Comparison of ENCODE assay signal across 9 mouse cellular contexts in genomic region chr9:122014241-122014667, GRCm38 (mm10). TPM values are rescaled to one million over a fixed set of nuclear protein-coding genes. Genes with fewer than 3 reads are reported as not detected.
DNase-seq lines count a peak whose midpoint lies in the region; ATAC-seq and TF ChIP-seq lines count a peak whose summit lies in the region.
"Had no signal": no experiment of that assay in that cellular context is flagged by ENCODE, and none has a peak within 500 bp of the region (broad histone marks: within the 10 kb centered on the region; RNA-seq: fewer than 3 reads in every experiment).

No protein-coding gene starts in this region.

- TF ChIP-seq CTCF in G1E (IDR thresholded peaks at IDR 0.05; ENCODE audit: low read depth, low read length), result peak; percentile 88
- TF ChIP-seq CTCF in layer of hippocampus, adult 2 months (conservative IDR thresholded peaks at IDR 0.05), result peak; percentile 90

- H3K27me3 ChIP-seq in G1E (ENCODE audit: insufficient read depth, low read length), result peaks cover 7% of the 10 kb centered on the region; the same call in 1 of the 2 replicates
- H3K27me3 ChIP-seq in embryonic facial prominence, embryonic 11.5 days (ENCODE audit: control insufficient read depth, insufficient read depth, low read length), result no peaks in the 10 kb centered on the region

- H3K4me3 ChIP-seq in G1E (ENCODE audit: low read depth, low read length), result no peak overlapping the region
- no peak overlapping the region for H3K4me3 ChIP-seq in embryonic facial prominence, embryonic 11.5 days (ENCODE audit: low read depth, low read length)
- H3K4me3 ChIP-seq in layer of hippocampus, adult 2 months, result no peak overlapping the region

- H3K27ac ChIP-seq in embryonic facial prominence, embryonic 11.5 days (replicated peaks; ENCODE audit: low read depth, low read length), result no peak overlapping the region
- H3K27ac ChIP-seq in layer of hippocampus, adult 2 months, result no peak overlapping the region
- H3K27ac ChIP-seq: macrophage had no signal

- no peak overlapping the region for H3K4me2 ChIP-seq in embryonic facial prominence, embryonic 11.5 days (ENCODE audit: low read depth, low read length)

- peak; percentile 21 for DNase-seq in G1E (ENCODE audit: low spot score)
- DNase-seq in adrenal gland, postnatal 36 days, result peak; percentile 83 to 88
- DNase-seq in embryonic facial prominence, embryonic 11.5 days (ENCODE audit: low spot score), result peak; percentile 84
- DNase-seq in heart, postnatal 14 days, result peak; percentile 80 to 88
- DNase-seq in layer of hippocampus, adult 2 months (ENCODE audit: low spot score in 2 of 2), result peak; percentile 42 to 86
- DNase-seq in lung, postnatal 14 days, result peak; percentile 86
- DNase-seq in right cerebral cortex, postnatal 10 days (ENCODE audit: low spot score in 2 of 2), result peak; percentile 82 to 88
- peak; percentile 72 for DNase-seq in urinary bladder, postnatal 25 days (ENCODE audit: low spot score)

- ATAC-seq in G1E (ENCODE audit: extremely low read depth, insufficient number of reproducible peaks, low FRiP score, poor library complexity, severe bottlenecking), result peak; percentile 34; the same call in 1 of the 2 replicates
- no peak for ATAC-seq in embryonic facial prominence, embryonic 11.5 days (replicated peaks; ENCODE audit: insufficient number of reproducible peaks, low FRiP score, low TSS enrichment, low read depth)

- H3K4me1 ChIP-seq in G1E (ENCODE audit: insufficient read depth, low read depth, low read length), result no peaks in the 10 kb centered on the region
- peaks cover 3% of the 10 kb centered on the region; the same call in 1 of the 2 replicates for H3K4me1 ChIP-seq in embryonic facial prominence, embryonic 11.5 days (ENCODE audit: control insufficient read depth, insufficient read depth, low read length)

- intact Hi-C loops in heart, postnatal 14 days (cut with DNase I), result loop anchor here (5.0 to 10.0 kb wide), 2 partner anchors 171 to 293 kb away; no protein-coding TSS in a partner anchor

- WGBS in embryonic facial prominence, embryonic 11.5 days, result 12% methylated on average over 10 of the region's 10 CpGs

- H3K9me3 ChIP-seq in G1E (replicated peaks), result no peaks in the 10 kb centered on the region
- no peaks in the 10 kb centered on the region for H3K9me3 ChIP-seq in embryonic facial prominence, embryonic 11.5 days (replicated peaks; ENCODE audit: control insufficient read depth, low read length)

- H3K9ac ChIP-seq in embryonic facial prominence, embryonic 11.5 days (replicated peaks; ENCODE audit: low read length), result no peak overlapping the region

- H3K36me3 ChIP-seq in G1E (replicated peaks), result no peaks in the 10 kb centered on the region
- H3K36me3 ChIP-seq in embryonic facial prominence, embryonic 11.5 days (replicated peaks; ENCODE audit: control insufficient read depth, insufficient read depth, low read depth, low read length), result no peaks in the 10 kb centered on the region

RNA-seq across cellular contexts. Expression of gene Pomgnt2, which starts 17.3 kb away (rescaled TPM):
- not detected in 2 replicates for total RNA-seq in G1E (2014; fragmentation: Nextera tagmentation)
- 0.22 TPM in 1 of 2 replicates, not detected in the other for total RNA-seq in G1E (2017)
- not detected in 2 replicates for polyA plus RNA-seq in G1E (2012)
- total RNA-seq in adrenal gland, postnatal 36 days (2021), result 10 to 100 TPM; 17.0 to 20.7 TPM
- polyA plus RNA-seq in embryonic facial prominence, embryonic 11.5 days (2014; fragmentation: Nextera tagmentation; extraction: Ambion mirVana), result 6.9 and 7.5 TPM in 2 replicates
- total RNA-seq in heart, postnatal 14 days (2021), result 10 to 100 TPM in 1 of 2 experiments, 1 to 10 TPM in 1; 9.7 to 11.3 TPM
- total RNA-seq in layer of hippocampus, adult 2 months (2021), result 10 to 100 TPM; 41.4 to 41.7 TPM

Comparison
In these comparisons a context has a peak if more than half of its experiments do, and no peak if none do; other contexts are left out.
1. DNase-seq: peak in every context shown above with its lines; median percentile 86 in lung, postnatal 14 days; 86 in adrenal gland, postnatal 36 days; 85 in right cerebral cortex, postnatal 10 days; 84 in embryonic facial prominence, embryonic 11.5 days; 84 in heart, postnatal 14 days; 72 in urinary bladder, postnatal 25 days; 64 in layer of hippocampus, adult 2 months; 21 in G1E.
2. RNA of gene Pomgnt2, which starts 17.3 kb away (total RNA-seq): 41.4 to 41.7 TPM in layer of hippocampus, adult 2 months, 17.0 to 20.7 TPM in adrenal gland, postnatal 36 days and 9.7 to 11.3 TPM in heart, postnatal 14 days; 0.22 TPM in G1E; every median in the first group is over 4 times any median in the second.